Mouse (Mus musculus): ENCODE results near the gene Tm7sf2.

DNA sequence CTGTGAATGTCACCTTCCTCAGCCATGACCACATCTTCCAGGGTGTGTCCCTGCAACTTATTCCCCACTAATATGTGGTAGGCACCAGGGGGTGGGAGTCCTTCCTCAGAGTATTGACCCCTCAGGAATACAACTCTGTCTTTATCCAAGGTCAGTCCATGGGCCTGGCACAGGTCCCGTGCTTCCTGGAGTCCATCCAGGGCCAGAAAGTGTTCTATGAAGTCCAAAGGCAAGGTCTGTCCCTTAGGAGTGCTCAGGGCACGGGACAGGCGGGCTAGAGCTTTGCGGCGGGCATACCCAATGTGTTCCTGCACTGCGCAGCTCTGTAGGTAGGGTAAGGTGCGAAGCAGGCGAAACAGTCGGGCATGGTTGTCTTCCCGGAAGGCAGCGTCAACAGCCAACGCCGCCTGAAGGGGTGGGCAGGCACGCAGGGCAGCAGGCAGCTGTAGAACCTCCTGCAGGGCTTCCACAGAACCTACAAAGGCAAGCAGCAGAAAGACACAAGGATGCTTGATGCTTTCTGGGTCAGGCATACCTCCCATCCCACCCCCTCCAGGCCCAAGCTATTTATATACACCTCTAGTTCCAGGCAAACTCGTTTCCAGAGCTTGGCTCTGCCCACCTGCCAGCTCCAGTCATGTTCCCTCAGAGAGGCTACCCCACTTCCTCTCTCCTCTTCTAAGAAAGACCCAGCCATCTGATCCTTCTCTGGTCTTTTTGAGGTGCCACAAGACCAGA, 48.1 kb upstream of the Tm7sf2 start:
- TF ChIP-seq CTCF (IDR thresholded peaks at IDR 0.05; ENCODE audit: extremely low read depth, insufficient read depth, insufficient read length, insufficient replicate concordance) (no peak), POLR2A (IDR thresholded peaks at IDR 0.05; ENCODE audit: low read depth, low read length) (no peak)
